Mouse (Mus musculus) adrenal gland, adult (tissue): Measurements from ENCODE around the gene Icmt.

Experiments
- DNase-seq, 2 experiments: peaks; one replicate each; pipeline ENCODE4 v3.0.0; 2022 to 2023; ENCODE audit warnings: low spot score in 1 of 2; ENCODE audit not compliant: inconsistent age in 2 of 2

Gene Icmt

GRCm38 (mm10) chr4:152296371-152296770, 656 bp upstream of the Icmt start:
- DNase-seq = no peak

GRCm38 (mm10) chr4:152298836-152299235, 1.8 kb downstream of the Icmt start:
- no peak for DNase-seq

- no peak for DNase-seq
Measured at GRCm38 (mm10) chr4:152300375-152300774, 3.3 kb downstream of the Icmt start.

- DNase-seq = peak in 1 of 2 experiments; percentile 71
Measured at GRCm38 (mm10) chr4:152302012-152302411, 5.0 kb downstream of the Icmt start.

- DNase-seq = no peak
Measured at GRCm38 (mm10) chr4:152303172-152303571, 6.1 kb downstream of the Icmt start.

GRCm38 (mm10) chr4:152304685-152305084, 7.7 kb downstream of the Icmt start:
- DNase-seq = no peak

- DNase-seq = no peak
Measured at GRCm38 (mm10) chr4:152305991-152306390, 9.0 kb downstream of the Icmt start.

GRCm38 (mm10) chr4:152307542-152307941, 10.5 kb downstream of the Icmt start:
- peak; percentile 51 to 73 for DNase-seq

GRCm38 (mm10) chr4:152312186-152312585, 15.2 kb downstream of the Icmt start:
- no peak for DNase-seq

GRCm38 (mm10) chr4:152313211-152313632, 16.2 kb downstream of the Icmt start:
- DNase-seq = peak; percentile 34 to 77

- DNase-seq = no peak
Measured at GRCm38 (mm10) chr4:152313934-152314333, 16.9 kb downstream of the Icmt start.

- DNase-seq = no peak
Measured at GRCm38 (mm10) chr4:152315498-152316213, 18.6 kb downstream of the Icmt start.

GRCm38 (mm10) chr4:152317631-152318033, 20.6 kb downstream of the Icmt start:
- DNase-seq = no peak

GRCm38 (mm10) chr4:152318517-152319234, 21.6 kb downstream of the Icmt start, which contains the start of gene Rnf207:
Gene Rnf207, minus strand, starts transcription at chr4:152318993.
- DNase-seq = peak; percentile 58 to 88

GRCm38 (mm10) chr4:152321464-152321863, 24.4 kb downstream of the Icmt start:
- no peak for DNase-seq

- no peak for DNase-seq
Measured at GRCm38 (mm10) chr4:152324641-152325562, 27.9 kb downstream of the Icmt start.

GRCm38 (mm10) chr4:152325574-152326411, 28.8 kb downstream of the Icmt start, which contains the start of gene Rpl22:
Gene Rpl22, plus strand, starts transcription at chr4:152325742.
- peak; percentile 96 to 98 for DNase-seq

- DNase-seq = no peak
Measured at GRCm38 (mm10) chr4:152326543-152326942, 29.5 kb downstream of the Icmt start.

- peak in 1 of 2 experiments; percentile 67 for DNase-seq
Measured at GRCm38 (mm10) chr4:152328691-152329090, 31.7 kb downstream of the Icmt start.

GRCm38 (mm10) chr4:152332952-152333351, 35.9 kb downstream of the Icmt start:
- DNase-seq = peak; percentile 47 to 84
